In the genomic region with DNA sequence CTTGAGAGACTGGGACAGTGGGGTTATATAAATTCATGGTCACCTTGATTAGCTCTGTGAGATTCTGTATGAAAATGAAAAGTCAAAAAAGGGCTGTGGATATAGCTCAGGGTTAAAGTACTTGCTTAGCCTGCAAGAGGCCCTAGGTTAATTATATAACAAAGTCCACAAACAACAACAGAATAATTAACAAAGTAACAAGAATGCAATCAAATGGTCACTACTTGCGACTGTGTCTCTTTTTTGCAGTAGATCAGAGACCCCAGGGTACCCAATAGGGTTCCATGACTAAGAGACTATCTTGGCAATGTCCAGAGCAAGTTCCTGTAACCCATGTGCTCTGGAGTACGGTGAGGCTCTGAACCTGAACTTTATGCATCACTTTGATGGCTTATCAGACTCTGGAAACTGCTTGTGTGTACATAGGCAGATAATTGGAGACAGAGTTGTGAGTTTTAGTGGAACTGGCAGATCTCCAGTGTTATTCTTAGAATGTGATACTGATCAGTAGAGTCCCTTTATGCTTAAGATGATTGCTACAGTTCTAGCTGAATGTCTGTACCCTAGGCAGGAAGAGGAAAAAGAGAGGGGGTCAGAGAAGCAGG, we compare ENCODE assay signal across 21 mouse cellular contexts. TPM values are rescaled to one million over a fixed set of nuclear protein-coding genes. Genes with fewer than 3 reads are reported as not detected.
DNase-seq lines count a peak whose midpoint lies in the region; ATAC-seq lines count a peak whose summit lies in the region.
"Had no signal": no experiment of that assay in that cellular context is flagged by ENCODE, and none has a peak within 500 bp of the region (broad histone marks: within the 10 kb centered on the region; RNA-seq: fewer than 3 reads in every experiment).

No protein-coding gene starts in this region.

- peak; percentile 12 for DNase-seq in kidney, adult 18-20 months
- peak; percentile 51 for DNase-seq in yolk sac, embryonic 10.5 days (ENCODE audit: low spot score)
- DNase-seq in right cerebral cortex, adult 18-20 months, result no peak
- no peak for DNase-seq in thymus, postnatal 25 days
- DNase-seq: adrenal gland, postnatal 36 days; B cell, adult 2 months; cerebellum, adult 9-10 months; gastrocnemius, postnatal 36 days; midbrain, embryonic 14.5 days; retina, postnatal 1 day; thymus, adult 2 months had no signal

- peaks cover 19% of the 10 kb centered on the region for H3K4me1 ChIP-seq in kidney, embryonic 15.5 days
- H3K4me1 ChIP-seq in megakaryocyte, embryonic 14.5 days, result peaks cover 100% of the 10 kb centered on the region
- peaks cover 77% of the 10 kb centered on the region for H3K4me1 ChIP-seq in liver, embryonic 12.5 days

- WGBS in kidney, embryonic 15.5 days, result 56% methylated on average over 2 of the region's 2 CpGs
- WGBS in liver, embryonic 12.5 days (ENCODE audit: insufficient replicate concordance), result 43% methylated on average over 2 of the region's 2 CpGs

- H3K4me2 ChIP-seq in kidney, embryonic 15.5 days, result no peak overlapping the region
- no peak overlapping the region for H3K4me2 ChIP-seq in liver, embryonic 12.5 days
- H3K4me2 ChIP-seq: forebrain, embryonic 12.5 days; hindbrain, embryonic 13.5 days had no signal

- no peak overlapping the region for H3K9ac ChIP-seq in kidney, embryonic 15.5 days
- H3K9ac ChIP-seq in liver, embryonic 12.5 days, result no peak overlapping the region
- H3K9ac ChIP-seq: forebrain, embryonic 12.5 days; hindbrain, embryonic 13.5 days; lung, embryonic 15.5 days had no signal

- ATAC-seq in kidney, embryonic 15.5 days (replicated peaks; ENCODE audit: low FRiP score), result no peak
- no peak for ATAC-seq in megakaryocyte, adult 5-6 weeks (ENCODE audit: poor library complexity, severe bottlenecking)
- ATAC-seq in liver, embryonic 12.5 days, result peak; percentile 61

- no peaks in the 10 kb centered on the region for H3K9me3 ChIP-seq in kidney, embryonic 15.5 days (replicated peaks)
- H3K9me3 ChIP-seq in megakaryocyte, embryonic 14.5 days, result no peaks in the 10 kb centered on the region
- H3K9me3 ChIP-seq in liver, embryonic 12.5 days (replicated peaks), result no peaks in the 10 kb centered on the region
- H3K9me3 ChIP-seq: forebrain, embryonic 12.5 days; heart, embryonic 10.5 days; hindbrain, embryonic 13.5 days; lung, embryonic 15.5 days had no signal

- H3K4me3 ChIP-seq in kidney, embryonic 15.5 days (replicated peaks), result no peak overlapping the region
- H3K4me3 ChIP-seq in megakaryocyte, embryonic 14.5 days (replicated peaks), result peak overlapping the region; percentile 67
- no peak overlapping the region for H3K4me3 ChIP-seq in liver, embryonic 12.5 days
- H3K4me3 ChIP-seq: forebrain, embryonic 12.5 days; heart, embryonic 10.5 days; hindbrain, embryonic 13.5 days; lung, embryonic 15.5 days; myocyte had no signal

- no peaks in the 10 kb centered on the region for H3K27me3 ChIP-seq in kidney, embryonic 15.5 days
- no peaks in the 10 kb centered on the region for H3K27me3 ChIP-seq in megakaryocyte, embryonic 14.5 days (replicated peaks)
- no peaks in the 10 kb centered on the region for H3K27me3 ChIP-seq in liver, embryonic 12.5 days (replicated peaks)
- H3K27me3 ChIP-seq: forebrain, embryonic 12.5 days; hindbrain, embryonic 13.5 days; lung, embryonic 15.5 days had no signal

- no peaks in the 10 kb centered on the region for H3K36me3 ChIP-seq in kidney, embryonic 15.5 days
- peaks cover 36% of the 10 kb centered on the region for H3K36me3 ChIP-seq in megakaryocyte, embryonic 14.5 days (replicated peaks; ENCODE audit: low read length)
- no peaks in the 10 kb centered on the region for H3K36me3 ChIP-seq in liver, embryonic 12.5 days
- H3K36me3 ChIP-seq: forebrain, embryonic 12.5 days; heart, embryonic 10.5 days; hindbrain, embryonic 13.5 days; lung, embryonic 15.5 days had no signal

- H3K27ac ChIP-seq in kidney, embryonic 15.5 days, result no peak overlapping the region
- peak overlapping the region; percentile 36; the same call in 1 of the 2 replicates for H3K27ac ChIP-seq in liver, embryonic 12.5 days
- H3K27ac ChIP-seq: forebrain, embryonic 12.5 days; heart, embryonic 10.5 days; hindbrain, embryonic 13.5 days; macrophage had no signal

RNA-seq across cellular contexts. Expression of a gene that starts 13.8 kb away (rescaled TPM):
- polyA plus RNA-seq in kidney, embryonic 15.5 days (2015; fragmentation: Nextera tagmentation; extraction: Ambion mirVana), result 9.5 and 9.6 TPM in 2 replicates
- 0.40 TPM in 1 of 2 replicates, not detected in the other for polyA plus RNA-seq in megakaryocyte, embryonic 14.5 days (2012; ENCODE audit: insufficient read depth, low replicate concordance)
- 10.2 and 10.9 TPM in 2 replicates for total RNA-seq in megakaryocyte, adult 5-6 weeks (2015)
- 9.1 and 9.8 TPM in 2 replicates for total RNA-seq in megakaryocyte, adult 5-6 weeks (2017)
- polyA plus RNA-seq in liver, embryonic 12.5 days (2016; fragmentation: Nextera tagmentation; extraction: Ambion mirVana), result 5.6 and 5.7 TPM in 2 replicates

RNA-seq across cellular contexts. Expression of a gene that starts 16.6 kb away (rescaled TPM):
- polyA plus RNA-seq in kidney, embryonic 15.5 days (2015; fragmentation: Nextera tagmentation; extraction: Ambion mirVana), result 3.4 and 4.2 TPM in 2 replicates
- 5,423 and 8,339 TPM in 2 replicates for polyA plus RNA-seq in megakaryocyte, embryonic 14.5 days (2012; ENCODE audit: insufficient read depth, low replicate concordance)
- 0.25 and 1.4 TPM in 2 replicates for total RNA-seq in megakaryocyte, adult 5-6 weeks (2015)
- not detected in 2 replicates for total RNA-seq in megakaryocyte, adult 5-6 weeks (2017)
- polyA plus RNA-seq in liver, embryonic 12.5 days (2016; fragmentation: Nextera tagmentation; extraction: Ambion mirVana), result 20.6 and 23.4 TPM in 2 replicates

RNA-seq across cellular contexts. Expression of a gene that starts 30.3 kb away (rescaled TPM):
- 0.91 and 1.4 TPM in 2 replicates for polyA plus RNA-seq in kidney, embryonic 15.5 days (2015; fragmentation: Nextera tagmentation; extraction: Ambion mirVana)
- not detected in 2 replicates for polyA plus RNA-seq in megakaryocyte, embryonic 14.5 days (2012; ENCODE audit: insufficient read depth, low replicate concordance)
- not detected in 2 replicates for total RNA-seq in megakaryocyte, adult 5-6 weeks (2015)
- not detected in 2 replicates for total RNA-seq in megakaryocyte, adult 5-6 weeks (2017)
- polyA plus RNA-seq in liver, embryonic 12.5 days (2016; fragmentation: Nextera tagmentation; extraction: Ambion mirVana), result 0.29 and 0.76 TPM in 2 replicates
- polyA plus RNA-seq: macrophage, myocyte had no signal

RNA-seq across cellular contexts. Expression of a gene that starts 41.5 kb away (rescaled TPM):
- 72.7 and 76.5 TPM in 2 replicates for polyA plus RNA-seq in kidney, embryonic 15.5 days (2015; fragmentation: Nextera tagmentation; extraction: Ambion mirVana)
- 10.7 and 14.5 TPM in 2 replicates for polyA plus RNA-seq in megakaryocyte, embryonic 14.5 days (2012; ENCODE audit: insufficient read depth, low replicate concordance)
- 0.27 and 0.36 TPM in 2 replicates for total RNA-seq in megakaryocyte, adult 5-6 weeks (2015)
- not detected in 2 replicates for total RNA-seq in megakaryocyte, adult 5-6 weeks (2017)
- polyA plus RNA-seq in liver, embryonic 12.5 days (2016; fragmentation: Nextera tagmentation; extraction: Ambion mirVana), result 22.0 and 22.8 TPM in 2 replicates

RNA-seq across cellular contexts. Expression of a gene that starts 44.2 kb away (rescaled TPM):
- 6.6 and 6.7 TPM in 2 replicates for polyA plus RNA-seq in kidney, embryonic 15.5 days (2015; fragmentation: Nextera tagmentation; extraction: Ambion mirVana)
- 1.8 TPM in 1 of 2 replicates, not detected in the other for polyA plus RNA-seq in megakaryocyte, embryonic 14.5 days (2012; ENCODE audit: insufficient read depth, low replicate concordance)
- 2.3 and 2.7 TPM in 2 replicates for total RNA-seq in megakaryocyte, adult 5-6 weeks (2015)
- total RNA-seq in megakaryocyte, adult 5-6 weeks (2017), result 3.6 TPM in 1 of 2 replicates, not detected in the other
- polyA plus RNA-seq in liver, embryonic 12.5 days (2016; fragmentation: Nextera tagmentation; extraction: Ambion mirVana), result 2.8 and 4.0 TPM in 2 replicates

Comparison
In these comparisons a context has a peak if more than half of its experiments do, and no peak if none do; other contexts are left out.
1. DNase-seq: peak in kidney, adult 18-20 months (single experiment) and yolk sac, embryonic 10.5 days (single experiment); none in right cerebral cortex, adult 18-20 months (single experiment) and thymus, postnatal 25 days (single experiment).
2. RNA of a gene that starts 16.6 kb away (polyA plus RNA-seq): 5,423 to 8,339 TPM in megakaryocyte, embryonic 14.5 days; 20.6 to 23.4 TPM in liver, embryonic 12.5 days and 3.4 to 4.2 TPM in kidney, embryonic 15.5 days; every median in the first group is over 100 times any median in the second.